ENCODE assay signal across 7 mouse cellular contexts in the genomic region with DNA sequence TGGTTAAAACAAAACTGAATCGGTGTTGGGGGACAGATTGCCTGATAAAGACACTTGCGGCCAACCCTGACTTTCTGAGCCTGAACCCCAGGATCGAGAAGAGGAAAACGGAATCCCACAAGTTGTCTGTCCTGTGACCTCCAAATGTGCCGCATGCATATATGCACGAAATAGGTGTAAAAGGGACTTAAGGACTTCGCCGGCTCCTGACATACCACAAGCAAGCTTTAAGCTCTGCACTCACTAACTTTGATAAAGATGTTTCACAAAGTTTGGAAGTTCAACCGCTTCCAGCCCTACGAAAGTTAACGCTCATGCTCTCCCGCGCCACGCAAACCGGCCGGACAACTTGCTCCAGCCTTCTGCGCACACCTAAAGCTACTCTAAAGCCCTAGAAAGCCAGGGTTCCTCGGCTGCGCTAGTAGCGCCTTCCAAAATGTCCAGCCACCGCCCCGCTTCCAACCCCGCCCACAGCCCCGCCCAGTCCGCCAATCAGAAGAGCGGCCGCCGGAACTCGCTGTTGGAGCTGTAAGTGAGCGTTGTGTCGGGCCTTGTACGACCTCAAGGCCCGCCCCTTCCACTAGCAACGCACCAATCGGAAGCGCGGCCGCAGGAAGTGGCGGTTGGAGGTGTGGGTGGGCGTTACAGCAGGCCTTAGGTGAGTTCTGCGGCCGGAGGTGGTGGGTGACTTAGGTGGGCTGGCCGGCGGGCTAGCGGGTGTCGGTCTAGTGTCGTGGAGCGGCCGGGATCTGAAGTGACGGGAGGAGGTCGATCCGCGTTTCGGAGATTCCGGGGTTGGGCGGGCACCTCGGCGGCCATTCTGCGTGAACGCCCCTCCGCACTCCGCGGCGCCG. TPM values are rescaled to one million over a fixed set of nuclear protein-coding genes. Genes with fewer than 3 reads are reported as not detected.
DNase-seq lines count a peak whose midpoint lies in the region; ATAC-seq lines count a peak whose summit lies in the region.

Gene Supt20, plus strand, starts transcription at position 606 of the 854 bp plus-strand sequence.

- H3K4me3 ChIP-seq in embryonic facial prominence, embryonic 12.5 days: peak within 1 kb of the TSS; percentile 68
- peak within 1 kb of the TSS; percentile 75 for H3K4me3 ChIP-seq in limb, embryonic 11.5 days (ENCODE audit: low read depth, low read length)
- peak within 1 kb of the TSS; percentile 70 for H3K4me3 ChIP-seq in midbrain, embryonic 14.5 days (replicated peaks; ENCODE audit: low read depth, low read length)

- ATAC-seq in embryonic facial prominence, embryonic 12.5 days (ENCODE audit: insufficient number of reproducible peaks, insufficient read depth, low FRiP score, low TSS enrichment): peak; percentile 97
- ATAC-seq in limb, embryonic 11.5 days (ENCODE audit: insufficient number of reproducible peaks, low FRiP score, low TSS enrichment, low read depth): peak; percentile 99
- peak; percentile 99 for ATAC-seq in midbrain, embryonic 14.5 days (ENCODE audit: low FRiP score, low TSS enrichment)

- DNase-seq in adrenal gland, postnatal 25 days: peak; percentile 92
- peak; percentile 100 for DNase-seq in heart, adult 11 months
- peak; percentile 93 for DNase-seq in kidney, adult 18-20 months
- DNase-seq in limb, embryonic 11.5 days (ENCODE audit: low spot score): peak; percentile 94
- DNase-seq in midbrain, embryonic 14.5 days: peak; percentile 96
- peak; percentile 84 to 87 for DNase-seq in spleen, adult 18-20 months

- no peaks in the 10 kb centered on the region for H3K9me3 ChIP-seq in embryonic facial prominence, embryonic 12.5 days
- H3K9me3 ChIP-seq in limb, embryonic 11.5 days (ENCODE audit: control insufficient read depth, low read length): no peaks in the 10 kb centered on the region
- H3K9me3 ChIP-seq in midbrain, embryonic 14.5 days (ENCODE audit: control insufficient read depth, low read length): no peaks in the 10 kb centered on the region

- no peaks in the 10 kb centered on the region for H3K27me3 ChIP-seq in embryonic facial prominence, embryonic 12.5 days
- H3K27me3 ChIP-seq in limb, embryonic 11.5 days (ENCODE audit: control insufficient read depth, insufficient read depth, low read length): no peaks in the 10 kb centered on the region
- no peaks in the 10 kb centered on the region for H3K27me3 ChIP-seq in midbrain, embryonic 14.5 days (ENCODE audit: control insufficient read depth, insufficient read depth, low read length)

- peak within 1 kb of the TSS; percentile 88 for H3K27ac ChIP-seq in embryonic facial prominence, embryonic 12.5 days
- H3K27ac ChIP-seq in limb, embryonic 11.5 days (replicated peaks; ENCODE audit: low read depth, low read length): 0 out of 2 replicates have a peak within 1 kb of the TSS, but pooled peaks have one; percentile 39
- H3K27ac ChIP-seq in midbrain, embryonic 14.5 days (replicated peaks; ENCODE audit: low read depth, low read length): peak within 1 kb of the TSS; percentile 70

- H3K4me2 ChIP-seq in embryonic facial prominence, embryonic 12.5 days (replicated peaks): peak within 1 kb of the TSS; percentile 66
- H3K4me2 ChIP-seq in limb, embryonic 11.5 days (ENCODE audit: low read depth, severe bottlenecking): peak within 1 kb of the TSS; percentile 56
- peak within 1 kb of the TSS; percentile 76 for H3K4me2 ChIP-seq in midbrain, embryonic 14.5 days (ENCODE audit: low read length)

- H3K36me3 ChIP-seq in embryonic facial prominence, embryonic 12.5 days: peaks cover 24% of the 10 kb centered on the region
- no peaks in the 10 kb centered on the region; the same call in 1 of the 2 replicates for H3K36me3 ChIP-seq in limb, embryonic 11.5 days (ENCODE audit: control insufficient read depth, insufficient read depth, low read length)
- peaks cover 18% of the 10 kb centered on the region for H3K36me3 ChIP-seq in midbrain, embryonic 14.5 days (ENCODE audit: control insufficient read depth, insufficient read depth, low read length)

- peak within 1 kb of the TSS; percentile 71 for H3K9ac ChIP-seq in embryonic facial prominence, embryonic 12.5 days
- peak within 1 kb of the TSS; percentile 71 for H3K9ac ChIP-seq in limb, embryonic 11.5 days (ENCODE audit: low read length)
- peak within 1 kb of the TSS; percentile 59 for H3K9ac ChIP-seq in midbrain, embryonic 14.5 days (replicated peaks; ENCODE audit: low read length)

- WGBS in embryonic facial prominence, embryonic 12.5 days: 2% methylated on average over 65 of the region's 65 CpGs
- 2% methylated on average over 65 of the region's 65 CpGs for WGBS in limb, embryonic 11.5 days
- WGBS in midbrain, embryonic 14.5 days: 2% methylated on average over 65 of the region's 65 CpGs

- peaks cover 8% of the 10 kb centered on the region; the same call in 1 of the 2 replicates for H3K4me1 ChIP-seq in embryonic facial prominence, embryonic 12.5 days
- no peaks in the 10 kb centered on the region for H3K4me1 ChIP-seq in limb, embryonic 11.5 days (ENCODE audit: control insufficient read depth, insufficient read depth, low read length)
- H3K4me1 ChIP-seq in midbrain, embryonic 14.5 days (ENCODE audit: control insufficient read depth, insufficient read depth, low read length): 0 out of 2 replicates have a peak, but pooled peaks cover 2% of the 10 kb centered on the region

RNA-seq across cellular contexts. Expression of gene Supt20, which starts in this region (rescaled TPM):
- 54.4 and 68.9 TPM in 2 replicates for total RNA-seq in adrenal gland, postnatal 25 days (2021)
- polyA plus RNA-seq in embryonic facial prominence, embryonic 12.5 days (2016; fragmentation: Nextera tagmentation; extraction: Ambion mirVana): 139 and 142 TPM in 2 replicates
- 125 and 127 TPM in 2 replicates for polyA plus RNA-seq in limb, embryonic 11.5 days (2014; fragmentation: Nextera tagmentation; extraction: Ambion mirVana)
- polyA plus RNA-seq in midbrain, embryonic 14.5 days (2014; fragmentation: Nextera tagmentation; extraction: Ambion mirVana): 81.9 and 98.8 TPM in 2 replicates

Comparison
In these comparisons a context has a peak if more than half of its experiments do, and no peak if none do; other contexts are left out.
1. Peak in every context shown above with its lines: DNase-seq, ATAC-seq, H3K4me3 ChIP-seq and H3K27ac ChIP-seq.